Mouse (Mus musculus) frontal cortex, postnatal 25 days (tissue): ENCODE results near the gene Rgs6.

Experiments used
- DNase-seq, 2 experiments: peaks; one replicate each; pipeline ENCODE4 v3.0.0; 2022; ENCODE audit warnings: low spot score in 2 of 2

Gene Rgs6

DNA sequence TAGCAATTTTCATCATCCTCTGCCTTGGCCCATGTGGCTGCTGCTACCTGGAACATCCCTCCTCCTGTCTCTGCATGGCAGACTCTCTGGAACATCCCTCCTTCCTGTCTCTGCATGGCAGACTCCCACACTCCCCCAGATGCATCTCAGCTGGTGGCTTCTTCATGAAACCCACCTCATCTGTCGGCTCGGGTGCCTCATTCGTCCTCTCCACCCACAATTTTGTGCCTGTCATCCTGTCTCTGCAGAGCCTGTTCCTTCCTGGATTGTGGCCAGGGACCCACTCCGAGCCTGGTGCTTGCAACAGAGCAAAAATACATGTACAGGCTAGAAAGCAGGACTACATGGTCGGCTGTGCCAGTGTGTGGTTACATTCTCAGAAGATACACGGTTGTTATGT, 168.7 kb downstream of the Rgs6 start:
- DNase-seq, result peak; percentile 19 to 61

DNA sequence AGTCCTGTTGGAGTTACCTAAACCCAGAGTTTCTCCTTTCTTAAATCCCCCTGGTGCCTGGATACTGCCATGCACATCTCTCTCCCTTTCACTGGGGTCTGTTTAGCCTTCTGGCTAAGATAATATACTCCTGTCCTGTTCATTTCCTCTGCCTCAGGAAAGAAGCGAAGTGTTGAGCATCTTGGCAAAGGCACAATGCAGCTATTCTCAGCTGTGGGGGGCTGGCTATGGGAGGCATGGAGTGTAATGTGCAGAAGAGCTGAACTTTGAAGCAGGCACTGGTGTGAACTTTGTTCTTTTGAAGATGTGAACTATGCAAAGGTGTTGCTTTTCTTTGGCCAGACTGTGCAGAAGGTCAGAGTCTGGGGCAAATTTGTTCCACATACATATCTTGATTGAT, 169.3 kb downstream of the Rgs6 start:
- DNase-seq, result no peak

DNA sequence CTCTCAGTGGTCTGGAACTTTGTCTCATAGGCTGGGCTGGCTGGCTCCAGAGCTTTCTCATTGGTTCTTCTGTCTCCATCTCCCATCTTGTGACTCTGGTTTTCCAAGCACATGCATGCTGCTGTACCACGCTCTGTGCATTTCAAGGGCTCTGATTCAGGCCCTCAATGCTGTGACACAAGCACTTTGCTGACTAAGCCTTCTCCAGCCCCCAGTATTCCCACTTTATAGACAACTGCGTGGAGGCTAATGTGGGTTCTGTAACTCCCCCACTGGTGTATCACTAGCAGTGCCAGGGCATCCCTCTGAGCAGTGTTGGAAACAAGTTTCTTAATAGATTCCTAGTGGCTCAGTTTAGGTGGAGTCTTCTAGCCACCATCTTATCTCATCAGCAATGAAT, 174.0 kb downstream of the Rgs6 start:
- no peak for DNase-seq

DNA sequence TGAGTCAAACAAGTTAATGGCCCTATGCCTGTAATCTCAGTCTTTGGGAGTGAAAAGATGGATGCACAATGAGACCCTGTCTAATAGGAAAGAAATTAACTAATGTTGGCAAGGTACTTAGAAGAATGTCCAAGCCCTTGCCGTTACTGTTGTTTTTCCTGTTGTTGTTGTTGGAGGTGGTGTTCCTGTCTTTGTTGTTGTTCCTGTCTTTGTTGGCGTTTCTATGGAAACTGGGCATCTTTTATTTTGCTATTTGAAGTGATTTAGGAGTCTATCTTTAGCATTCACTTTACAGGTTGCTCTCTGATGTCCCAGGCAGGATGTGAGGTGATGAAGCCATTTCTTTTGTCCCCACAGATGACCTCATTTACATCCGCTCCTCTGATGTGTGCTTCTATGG, 180.6 kb downstream of the Rgs6 start:
- DNase-seq, result no peak

DNA sequence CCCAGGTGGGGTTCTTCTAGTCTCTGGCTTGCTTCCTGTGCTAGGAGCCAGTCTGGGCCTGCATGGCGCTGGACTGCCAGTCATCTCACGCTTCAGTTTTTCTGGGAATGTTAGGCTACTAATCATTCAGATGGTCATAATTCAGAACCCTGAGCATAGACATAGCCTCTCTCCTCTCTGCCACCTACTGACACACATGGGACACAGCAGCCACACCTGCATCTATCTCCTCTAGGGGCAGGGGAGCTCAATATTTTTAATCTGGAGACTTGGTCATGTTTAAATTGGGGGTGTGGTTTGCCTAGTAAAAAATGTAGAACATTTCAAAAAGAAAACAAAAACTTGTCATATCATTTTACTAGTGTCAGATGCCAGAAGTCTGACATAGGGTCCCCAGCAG, 184.1 kb downstream of the Rgs6 start:
- no peak for DNase-seq

DNA sequence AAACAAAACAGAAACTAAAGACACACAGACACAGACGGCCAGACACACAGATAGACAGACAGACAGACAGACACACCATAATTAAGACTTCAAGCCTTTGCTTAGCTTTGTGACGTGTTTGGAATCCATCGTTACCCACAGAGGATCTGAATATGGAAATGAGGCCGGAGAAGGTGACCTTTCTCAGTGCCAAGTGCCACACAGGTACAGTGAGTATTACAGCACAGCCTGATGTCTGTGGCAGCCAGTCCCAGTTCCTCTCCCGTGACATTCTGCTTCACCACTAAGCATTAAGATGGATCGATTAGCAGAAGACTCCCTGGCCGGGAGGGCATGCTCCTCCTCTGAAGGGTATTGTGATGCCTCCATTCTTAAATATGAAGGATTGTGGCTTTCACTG, 186.5 kb downstream of the Rgs6 start:
- no peak for DNase-seq

DNA sequence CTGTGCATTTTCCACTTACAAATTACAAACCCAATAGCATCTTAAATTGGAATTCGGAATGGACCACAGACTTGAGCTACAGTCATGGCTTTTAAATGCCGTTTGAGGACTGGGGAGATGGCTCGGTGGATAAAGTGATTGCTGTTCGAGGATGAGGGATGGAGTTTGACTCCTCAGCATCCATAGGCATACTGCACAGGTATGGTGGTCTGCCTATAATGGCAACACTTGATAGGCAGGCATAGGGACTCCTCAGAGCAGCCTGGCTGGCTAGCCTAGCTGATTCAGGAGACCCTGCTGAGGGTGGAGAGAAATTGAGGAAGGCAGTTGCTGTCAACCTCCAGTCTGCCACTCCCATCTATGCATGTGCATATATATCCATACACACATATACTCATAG, 188.6 kb downstream of the Rgs6 start:
- DNase-seq, result no peak

DNA sequence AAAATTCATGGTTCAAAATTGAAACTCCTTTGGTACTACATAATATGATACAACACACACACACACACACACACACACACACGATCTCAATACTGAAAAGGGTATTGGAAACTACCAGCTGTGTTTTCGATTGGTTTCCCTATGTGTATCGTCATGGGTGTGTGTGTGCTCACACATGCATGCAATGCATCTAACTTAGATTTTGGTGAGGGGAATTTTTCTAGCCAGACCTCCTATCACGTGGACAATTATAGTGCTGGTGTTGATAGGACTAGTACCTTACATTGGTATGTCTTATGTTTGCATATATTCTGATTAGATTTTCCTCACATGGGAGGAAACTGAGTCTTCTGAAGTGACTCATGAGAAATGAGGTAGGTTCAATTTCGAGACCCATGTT, 192.8 kb downstream of the Rgs6 start:
- no peak for DNase-seq

DNA sequence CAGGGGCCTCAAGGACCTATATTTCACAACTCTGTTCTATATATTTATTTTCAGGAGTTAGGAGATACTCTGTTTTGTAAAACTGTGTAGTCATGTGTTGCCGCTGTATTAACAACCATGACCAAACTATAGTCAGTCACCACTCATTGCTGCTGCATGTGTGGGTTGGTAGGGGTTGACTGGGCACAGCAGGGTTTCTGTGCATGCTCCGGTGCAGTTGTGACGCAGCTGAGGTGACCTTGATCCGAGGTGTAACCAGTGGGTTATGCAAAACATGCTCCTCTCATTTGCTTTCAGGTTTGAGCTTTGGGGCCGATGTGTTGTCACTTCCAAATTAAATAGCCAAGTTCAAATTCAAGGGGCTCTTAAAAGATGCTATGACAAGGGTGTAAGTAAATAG, 193.3 kb downstream of the Rgs6 start:
- no peak for DNase-seq

DNA sequence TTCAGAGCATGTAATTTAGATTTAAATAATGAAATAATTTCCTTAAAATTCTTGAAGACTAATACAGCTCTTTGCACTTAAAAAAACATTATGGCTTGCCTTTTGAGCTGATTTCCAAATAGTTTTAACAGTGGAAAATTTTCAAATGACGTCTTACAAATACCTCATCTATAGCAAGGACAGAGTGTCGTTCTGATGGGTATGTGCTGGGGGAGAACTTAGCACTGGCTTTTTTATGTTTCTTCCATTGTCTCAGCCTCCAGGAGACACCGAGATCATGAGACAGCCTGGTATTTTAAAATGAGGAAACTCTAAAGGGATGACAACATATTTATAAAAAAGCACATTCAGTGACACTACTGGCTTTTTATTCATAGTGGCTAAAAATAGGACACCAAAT, 204.0 kb downstream of the Rgs6 start:
- DNase-seq, result no peak

DNA sequence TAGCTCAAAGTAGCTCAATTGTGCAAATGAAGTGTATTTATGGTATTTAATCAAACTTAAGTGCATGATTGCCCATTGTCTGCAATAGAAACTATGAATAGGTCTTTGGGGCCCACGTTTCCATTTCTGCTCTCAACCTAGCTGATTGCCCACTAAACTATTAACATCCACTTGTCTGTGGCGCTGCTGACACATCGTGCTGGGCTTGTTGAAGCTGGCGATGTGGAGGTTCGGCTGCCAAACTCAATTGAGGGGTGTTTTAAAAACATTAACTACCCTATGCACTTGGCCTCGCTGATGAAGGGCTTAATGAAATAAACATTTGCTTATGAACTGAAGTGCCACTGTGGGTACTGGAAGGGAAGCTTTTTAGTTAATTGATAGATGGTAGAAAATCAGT, 211.8 kb downstream of the Rgs6 start:
- DNase-seq, result no peak

DNA sequence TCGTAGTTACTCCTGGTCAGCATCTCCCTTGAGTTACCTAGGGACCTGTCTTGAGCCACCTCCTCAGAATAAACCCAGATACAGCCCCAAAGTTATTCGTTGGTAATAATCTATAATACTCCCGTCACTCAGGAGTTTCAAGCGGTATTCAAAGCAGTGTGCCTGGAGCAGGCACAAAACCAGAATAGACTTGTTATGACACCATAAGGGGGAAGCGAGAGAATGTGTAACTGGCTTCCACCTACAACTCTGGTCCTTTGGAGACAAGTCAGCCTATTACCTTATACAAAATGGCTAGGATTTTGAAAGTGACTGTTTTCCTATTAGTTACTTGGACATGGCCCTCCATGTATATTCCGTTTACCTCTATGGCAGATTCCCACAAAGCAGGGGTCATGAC, 213.6 kb downstream of the Rgs6 start:
- no peak for DNase-seq

DNA sequence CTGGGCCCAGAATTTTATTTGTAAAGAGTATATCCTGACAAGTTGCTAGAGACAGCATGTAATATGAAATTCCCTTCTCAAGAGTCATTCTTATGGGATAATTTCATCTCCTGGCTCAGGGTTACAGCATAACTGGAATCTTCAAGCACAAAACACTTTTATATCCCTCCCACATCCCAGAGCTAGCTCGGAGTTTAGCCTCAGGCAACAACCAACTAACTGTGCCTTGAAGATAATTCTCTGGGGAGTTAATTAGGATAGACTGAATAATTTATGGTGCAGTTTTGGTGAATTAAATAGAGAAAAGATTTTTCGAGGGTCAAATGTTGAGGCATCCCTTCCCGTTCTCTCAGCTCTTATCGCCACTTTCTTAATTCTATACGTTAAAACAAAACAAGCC, 214.6 kb downstream of the Rgs6 start:
- no peak for DNase-seq

DNA sequence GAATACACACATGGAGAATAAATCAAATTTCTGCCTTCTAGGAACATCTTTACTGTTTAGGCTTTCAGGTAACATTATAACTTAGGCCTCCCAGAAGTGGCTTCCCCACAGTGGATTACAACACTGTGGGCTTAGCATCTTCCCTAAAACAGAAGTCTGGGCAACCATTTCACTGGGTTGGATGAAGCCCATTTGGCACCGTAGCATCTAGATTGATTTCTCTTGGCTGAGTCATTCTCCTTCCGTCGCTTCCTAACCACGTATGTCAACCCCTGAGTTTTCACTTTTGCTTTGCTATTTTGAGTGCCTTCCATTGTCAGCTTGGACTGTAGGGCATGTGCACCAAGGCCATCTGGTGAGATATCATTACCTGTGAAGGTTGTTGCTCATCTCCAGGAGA, 217.1 kb downstream of the Rgs6 start:
- DNase-seq, result no peak

DNA sequence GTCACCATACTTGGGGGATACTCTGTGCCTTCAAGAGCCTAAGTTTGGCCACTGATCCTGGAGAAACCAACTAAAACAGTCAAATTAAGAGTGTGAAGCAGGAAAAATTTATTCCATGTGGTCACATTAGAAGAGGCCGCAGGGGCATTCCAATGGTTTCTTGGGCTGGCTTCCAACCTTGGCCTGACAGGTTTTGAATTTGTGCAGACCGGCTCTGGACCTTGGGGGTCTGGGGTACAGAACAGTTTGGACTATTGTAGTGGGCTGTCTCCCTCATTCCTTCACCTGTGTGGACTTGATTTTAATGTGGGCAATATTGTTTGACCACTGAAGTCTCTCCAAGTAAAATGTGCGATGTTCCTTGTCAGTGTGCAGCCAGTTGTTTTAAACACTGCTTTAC, 222.5 kb downstream of the Rgs6 start:
- no peak for DNase-seq

DNA sequence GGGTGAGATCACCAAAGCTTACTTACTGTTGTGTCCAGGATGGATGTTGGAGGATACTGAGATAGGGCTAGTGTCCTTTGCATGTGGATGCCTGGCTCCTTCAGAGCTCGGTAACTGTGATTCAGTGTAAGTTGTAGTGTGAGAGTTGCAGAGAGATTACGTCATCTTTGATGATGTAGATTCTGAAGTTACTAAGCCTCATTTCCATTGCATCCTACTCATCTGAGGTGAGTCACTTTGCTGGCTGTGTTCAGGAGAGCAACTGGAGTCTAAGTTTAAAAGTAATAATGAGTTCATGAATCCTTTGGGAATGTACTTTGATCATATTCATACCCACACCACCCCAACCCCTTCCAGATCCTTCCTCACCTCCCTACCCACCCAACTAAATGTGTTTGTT, 227.9 kb downstream of the Rgs6 start:
- no peak for DNase-seq

DNA sequence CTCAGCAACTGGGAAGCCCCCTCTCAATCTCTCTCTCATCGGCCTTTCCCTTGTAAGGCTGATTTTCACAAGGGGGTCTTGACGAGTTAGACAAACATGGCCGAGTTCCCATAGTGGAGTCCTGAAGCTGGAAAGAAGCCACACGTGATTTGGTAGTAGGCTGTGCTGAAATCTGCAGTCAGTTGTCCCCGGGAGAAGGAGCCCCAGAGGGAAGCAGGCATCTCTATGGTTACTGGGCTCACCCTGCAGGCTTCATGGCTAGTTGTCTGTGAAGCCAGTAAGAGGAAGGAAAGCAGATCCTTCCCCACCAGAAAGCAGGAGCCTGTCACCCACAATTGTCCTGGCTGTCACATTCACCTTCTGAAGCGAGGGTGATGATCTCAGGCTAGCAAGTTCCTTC, 231.2 kb downstream of the Rgs6 start:
- DNase-seq, result no peak

DNA sequence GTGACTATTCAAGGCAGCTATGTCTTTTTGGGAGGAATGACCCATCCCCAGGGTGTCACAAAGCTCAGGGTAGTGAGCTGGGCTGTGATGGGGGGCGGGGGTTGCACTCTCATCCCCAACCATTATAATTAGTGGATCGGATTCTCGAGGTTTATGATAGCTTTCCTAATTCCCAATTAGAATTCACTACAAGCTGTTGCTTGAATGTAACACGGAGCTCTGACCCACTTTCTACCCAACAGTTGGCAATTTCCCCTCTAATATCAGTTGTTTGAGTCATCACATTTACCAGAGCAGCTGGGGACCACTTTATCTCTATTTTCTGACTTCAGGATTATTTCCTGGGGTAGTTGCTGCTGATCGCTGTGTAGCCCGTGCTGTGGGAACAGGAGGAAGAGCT, 231.9 kb downstream of the Rgs6 start:
- no peak for DNase-seq

DNA sequence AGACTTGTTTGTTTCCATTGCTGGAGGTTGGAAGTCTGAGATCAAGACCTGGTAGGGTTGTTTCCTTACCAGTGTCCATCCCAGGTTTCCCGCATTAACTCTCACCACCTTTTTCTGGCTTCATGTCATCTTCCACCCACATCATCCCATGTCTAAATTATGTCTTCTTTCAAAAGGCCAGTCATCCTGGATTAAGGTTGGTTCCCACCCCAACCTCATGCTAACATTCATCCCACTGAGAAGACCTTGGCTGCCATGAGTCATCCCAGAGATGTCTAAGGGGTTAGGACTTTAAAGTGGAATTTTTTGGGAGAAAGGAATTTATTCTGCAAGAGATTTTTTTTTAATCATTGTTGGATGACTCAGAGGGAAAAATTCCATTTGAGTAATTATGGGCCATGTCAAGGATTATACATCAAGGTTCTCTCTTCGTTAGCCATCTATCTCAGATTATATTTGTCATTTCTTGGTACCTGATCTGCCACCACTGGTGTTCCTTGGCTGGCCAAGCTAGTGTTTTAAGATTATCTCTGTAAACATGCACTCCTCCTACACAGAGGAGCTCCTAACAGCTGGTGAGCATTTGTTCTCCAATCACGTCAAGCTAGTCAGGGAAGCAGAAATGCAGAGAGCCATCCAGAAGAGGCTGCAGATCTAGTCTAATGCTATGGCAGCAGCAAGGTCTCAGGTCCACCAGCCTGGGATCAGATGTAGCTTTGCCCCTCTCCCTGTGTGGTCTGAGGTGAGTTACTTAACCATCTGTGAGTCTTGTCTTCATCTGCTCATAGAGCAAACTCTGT, 234.9 kb downstream of the Rgs6 start:
- DNase-seq, result no peak

DNA sequence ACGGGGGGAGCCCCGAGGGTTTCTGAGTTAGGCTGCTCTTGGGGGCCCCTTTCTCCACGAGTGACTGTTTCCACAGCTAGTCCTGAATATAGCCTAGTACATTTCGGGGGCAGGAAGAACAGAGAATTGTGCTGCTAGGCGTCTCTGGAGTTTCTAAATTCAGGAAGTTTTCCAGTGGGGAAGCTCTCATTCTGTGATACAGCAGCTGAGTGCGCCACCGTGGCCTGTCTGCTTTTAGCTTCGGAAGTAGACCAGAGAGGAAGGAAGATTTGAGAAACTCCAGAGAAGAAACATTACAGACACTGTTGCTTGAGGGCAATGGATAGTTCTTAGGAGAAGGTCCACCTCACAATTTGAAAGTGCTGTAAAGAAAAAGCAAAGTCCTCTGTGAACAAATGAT, 242.2 kb downstream of the Rgs6 start:
- no peak for DNase-seq

DNA sequence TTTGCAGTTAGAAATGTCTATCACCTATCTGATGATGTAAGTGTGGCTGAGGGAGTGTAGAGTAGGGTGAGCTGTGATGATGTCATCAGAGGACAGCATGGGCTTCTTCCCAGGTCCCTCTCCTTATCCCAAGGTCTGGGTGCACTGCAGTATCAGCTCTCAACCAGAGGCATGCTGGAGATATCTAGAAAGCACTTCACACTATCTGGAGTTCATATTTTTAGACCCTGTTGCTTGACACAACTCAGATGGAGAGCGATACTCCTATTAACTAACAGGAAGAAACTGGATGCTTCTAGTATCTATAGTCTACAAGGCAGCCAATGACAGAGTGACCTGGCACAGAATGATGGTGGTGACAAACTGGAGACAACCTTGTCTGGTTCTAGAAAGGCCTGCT, 250.5 kb downstream of the Rgs6 start:
- no peak for DNase-seq

DNA sequence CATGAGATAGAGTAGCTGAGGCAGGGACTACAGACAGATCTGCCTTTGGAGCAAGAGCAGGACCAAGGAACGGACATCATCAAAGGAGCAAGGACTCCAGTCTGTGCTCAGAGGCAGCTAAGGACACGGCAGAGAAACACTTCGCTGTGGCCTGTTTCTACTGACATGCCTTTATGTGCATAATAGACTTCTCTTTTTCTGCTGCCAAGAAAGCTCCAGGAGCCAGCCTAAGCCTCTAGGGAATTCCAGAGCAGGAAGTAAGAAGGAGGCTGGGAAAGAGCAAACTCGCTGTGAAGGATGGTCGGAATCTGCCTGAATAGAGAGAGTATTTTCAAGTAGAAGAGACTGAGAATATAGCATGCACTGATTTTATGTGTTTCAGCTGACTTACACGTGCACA, 253.5 kb downstream of the Rgs6 start:
- DNase-seq, result no peak

DNA sequence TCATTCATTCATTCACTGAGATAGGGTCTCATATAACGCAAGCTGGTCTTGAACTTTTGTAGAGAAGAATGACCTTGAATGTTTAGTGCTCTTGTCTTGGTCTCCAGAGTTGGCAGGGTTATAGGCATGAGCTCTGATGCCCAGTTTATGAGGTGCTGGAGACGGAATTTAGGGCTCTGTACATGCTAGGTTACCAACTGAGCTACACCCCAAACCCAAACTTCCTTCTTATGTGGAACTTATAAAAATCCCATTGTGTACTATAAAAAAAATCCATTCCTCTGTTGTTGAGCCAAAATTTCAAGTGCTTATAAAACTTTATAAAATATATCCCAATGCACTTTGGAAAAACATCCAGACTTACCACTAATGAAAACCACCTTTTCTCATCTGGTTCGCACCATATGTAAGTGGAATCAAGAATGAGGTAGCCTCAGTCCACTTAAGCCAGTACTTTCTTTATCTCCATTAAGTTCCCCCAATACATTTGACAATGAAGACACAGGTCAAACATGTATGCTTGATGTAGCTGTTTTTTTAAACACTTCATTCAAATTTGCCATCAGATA, 260.3 kb downstream of the Rgs6 start:
- DNase-seq, result no peak

DNA sequence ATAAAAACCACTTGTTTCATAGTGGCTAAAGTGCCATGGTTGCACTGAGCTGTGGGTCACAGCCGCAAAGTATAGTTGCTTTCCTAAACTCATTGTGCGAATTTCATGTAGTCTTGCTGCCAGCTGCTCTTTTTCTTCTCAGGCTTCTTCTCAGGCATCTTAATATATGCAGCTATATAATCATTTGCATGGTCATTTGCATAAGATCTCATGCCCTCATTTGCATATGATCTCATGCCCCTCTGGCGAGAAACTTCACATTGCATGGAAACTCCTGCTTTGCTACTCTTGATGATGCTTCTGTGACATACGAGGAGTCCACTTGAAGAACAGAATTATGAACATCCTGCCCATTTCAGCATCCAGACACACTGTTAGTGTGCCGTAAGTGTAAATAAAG, 266.8 kb downstream of the Rgs6 start:
- no peak for DNase-seq
